Mouse (Mus musculus) brain, embryonic 18.5 days (tissue): ENCODE measurements at regions not wholly inside any gene's neighbourhood (a gene's known extent, or its start where the extent isn't known, plus 50 kb on each side); places are given as distances from the start of the nearest gene placed in this dataset.

Source experiments
- DNase-seq: peaks from one replicate; pipeline ENCODE4 v3.0.0-alpha.2; 2012; ENCODE audit warnings: low read depth, low spot score

DNA sequence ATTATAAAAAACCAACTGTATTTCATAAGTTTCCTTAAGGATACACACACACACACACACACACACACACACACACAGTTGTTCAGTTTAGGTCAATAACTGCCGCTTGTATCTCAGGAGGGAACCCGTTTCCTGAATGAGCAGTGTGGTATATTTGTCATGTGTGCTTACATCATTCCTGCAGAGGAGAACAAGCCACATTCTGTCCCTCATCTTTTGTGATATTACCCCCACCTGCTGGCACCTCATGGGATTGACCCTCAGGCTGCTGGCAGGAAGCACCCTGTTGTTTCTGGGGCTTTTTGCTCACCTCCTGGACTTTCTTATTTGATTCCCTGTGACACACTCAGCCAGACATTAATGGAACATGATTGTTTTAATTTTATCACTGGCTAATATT, 66.4 kb upstream of the Htr1a start:
- peak; percentile 12 for DNase-seq

DNA sequence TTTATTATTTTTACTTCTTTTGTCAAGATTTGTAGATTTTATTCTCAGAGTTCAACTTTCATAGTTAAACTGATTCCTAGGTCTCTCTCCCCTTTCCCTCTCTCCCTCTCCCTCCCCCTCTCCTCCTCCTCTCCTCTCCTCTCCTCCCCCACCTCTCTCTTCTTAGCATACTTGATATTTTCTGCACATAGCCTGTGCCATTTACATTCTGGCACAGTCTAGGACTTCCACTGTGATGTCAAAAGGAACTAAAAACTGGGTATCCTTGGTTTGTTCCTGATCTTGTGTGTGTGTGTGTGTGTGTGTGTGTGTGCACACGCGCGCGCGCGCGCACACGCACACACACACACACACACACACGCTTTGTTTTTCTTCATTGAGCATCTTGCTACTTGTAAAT, 64.9 kb upstream of the Htr1a start:
- no peak for DNase-seq

DNA sequence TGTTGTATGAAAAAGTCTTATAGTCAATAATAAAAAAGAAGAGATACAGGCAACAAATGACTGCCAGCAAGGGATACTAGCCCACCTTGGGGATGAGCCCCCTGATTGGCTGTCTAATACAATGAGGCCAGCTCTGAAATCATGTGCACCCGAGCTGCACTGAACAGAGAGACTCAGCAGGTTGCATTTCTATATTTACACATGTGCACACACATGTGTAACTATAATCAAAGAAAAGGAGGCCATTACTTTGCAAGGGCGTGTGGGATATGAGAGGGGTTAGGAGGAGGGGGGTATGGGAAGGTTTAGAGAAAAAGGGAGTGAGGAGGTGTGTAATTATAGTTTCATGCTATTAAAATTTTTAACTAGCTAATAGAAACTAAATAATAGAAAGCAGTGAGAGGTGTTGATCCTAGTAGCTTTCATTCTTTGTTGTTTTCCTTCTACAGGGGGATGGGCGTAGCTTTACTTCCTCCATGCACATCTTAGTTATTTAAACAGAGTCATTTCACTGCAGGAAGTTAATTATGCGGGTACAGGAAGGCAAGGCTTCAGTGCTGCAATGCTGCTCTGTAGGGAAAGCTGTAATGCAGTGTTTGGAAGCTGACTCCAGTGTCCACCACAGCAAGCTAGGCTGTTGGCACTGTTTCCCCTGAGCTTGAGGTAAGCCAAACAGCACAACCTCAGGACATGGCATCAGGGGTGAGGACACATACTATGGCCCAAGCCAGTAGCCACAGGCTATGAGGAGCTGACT, 56.2 kb upstream of the Htr1a start:
- no peak for DNase-seq
